Mouse (Mus musculus) inflammation-experienced regulatory T-cells, adult 16 weeks (primary cell): ENCODE measurements around the gene Anxa11. TPM values are rescaled to one million over a fixed set of nuclear protein-coding genes. Genes with fewer than 3 reads are reported as not detected.

Experiments
- polyA plus RNA-seq: library from polyadenylated mRNA; unstranded; fragments of 100-300 nt; shearing (Covaris generic); gene quantifications from one replicate; pipeline ENCODE4 v1.2.1, GENCODE M21; 2017

The Anxa11 gene
- polyA plus RNA-seq: 53.8 TPM

GRCm38 (mm10) chr14:25841991-25842687 lies at the start of gene Anxa11:
TSS of gene Anxa11 (plus strand) at chr14:25842156.

DNA sequence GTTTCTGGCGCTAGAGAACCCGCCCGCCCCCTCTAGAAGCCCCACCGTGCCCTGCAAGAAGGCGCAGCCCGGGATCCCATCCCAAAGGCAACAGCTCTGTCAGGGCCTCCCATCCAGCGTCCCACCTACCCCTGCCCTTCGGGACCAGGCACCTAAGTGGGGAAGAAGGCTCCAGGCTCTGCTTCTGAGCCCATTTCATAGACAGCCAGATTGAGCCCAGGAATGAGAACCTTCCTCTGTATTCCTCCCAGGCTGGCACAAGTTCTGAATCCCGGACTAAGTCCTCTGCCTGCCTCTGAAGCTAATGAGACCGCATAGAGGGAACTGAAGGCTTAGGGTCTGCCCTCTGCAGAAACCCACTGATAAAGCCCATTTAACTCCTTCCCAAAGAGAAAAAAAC lies 61.0 kb downstream of the Anxa11 start, which contains the start of gene Plac9a:
Gene Plac9a (minus strand): TSS at position 101 of the 400 bp plus-strand sequence.

GRCm38 (mm10) chr14:25927562-25927881 lies 85.6 kb downstream of the Anxa11 start, which contains the start of gene Tmem254a:
TSS of gene Tmem254a (minus strand) at chr14:25927672.

Other genes with a start within 250 kb of the Anxa11 start
- gene Ppif, start 148.0 kb upstream of the Anxa11 start, polyA plus RNA-seq: 16.3 TPM
- 0.79 TPM for gene Zcchc24, start 73.1 kb upstream of the Anxa11 start, polyA plus RNA-seq
- gene Plac9a, start 60.9 kb downstream of the Anxa11 start, polyA plus RNA-seq: not detected
- 11.9 TPM for gene Tmem254a, start 85.5 kb downstream of the Anxa11 start, polyA plus RNA-seq
- gene Cphx1, start 96.1 kb downstream of the Anxa11 start, polyA plus RNA-seq: not detected
- not detected for gene Duxbl1, start 136.4 kb downstream of the Anxa11 start, polyA plus RNA-seq
- not detected for gene Gm9780, start 200.6 kb downstream of the Anxa11 start, polyA plus RNA-seq
- 210 TPM for gene Tmem254c, start 225.2 kb downstream of the Anxa11 start, polyA plus RNA-seq
- not detected for gene Cphx2, start 239.4 kb downstream of the Anxa11 start, polyA plus RNA-seq
- not detected for gene Cphx3, start 240.1 kb downstream of the Anxa11 start, polyA plus RNA-seq